Mouse (Mus musculus): ENCODE results near the gene Hmgcl.

Gene Hmgcl

DNA sequence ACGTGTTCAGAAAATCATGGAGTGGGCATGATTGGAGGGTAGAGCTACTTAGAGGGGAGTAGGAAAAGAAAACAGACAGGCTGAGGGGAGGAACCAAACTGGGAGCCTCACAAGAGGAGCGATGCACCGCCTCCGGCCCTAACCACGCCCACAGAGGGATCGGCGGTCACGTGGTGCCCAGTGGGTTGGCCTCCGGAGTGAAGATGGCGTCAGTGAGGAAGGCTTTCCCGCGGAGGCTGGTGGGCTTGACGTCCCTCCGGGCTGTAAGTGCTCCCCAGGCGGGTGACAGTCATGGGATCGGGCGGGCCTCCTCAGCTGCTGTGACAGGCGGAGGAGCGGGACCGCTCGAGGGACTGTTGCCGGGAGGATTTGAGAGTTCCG, at the start of gene Hmgcl:
Hmgcl (plus strand) TSS at position 171 of the 381 bp plus-strand sequence.
- peak; percentile 96 to 97 for DNase-seq

DNA sequence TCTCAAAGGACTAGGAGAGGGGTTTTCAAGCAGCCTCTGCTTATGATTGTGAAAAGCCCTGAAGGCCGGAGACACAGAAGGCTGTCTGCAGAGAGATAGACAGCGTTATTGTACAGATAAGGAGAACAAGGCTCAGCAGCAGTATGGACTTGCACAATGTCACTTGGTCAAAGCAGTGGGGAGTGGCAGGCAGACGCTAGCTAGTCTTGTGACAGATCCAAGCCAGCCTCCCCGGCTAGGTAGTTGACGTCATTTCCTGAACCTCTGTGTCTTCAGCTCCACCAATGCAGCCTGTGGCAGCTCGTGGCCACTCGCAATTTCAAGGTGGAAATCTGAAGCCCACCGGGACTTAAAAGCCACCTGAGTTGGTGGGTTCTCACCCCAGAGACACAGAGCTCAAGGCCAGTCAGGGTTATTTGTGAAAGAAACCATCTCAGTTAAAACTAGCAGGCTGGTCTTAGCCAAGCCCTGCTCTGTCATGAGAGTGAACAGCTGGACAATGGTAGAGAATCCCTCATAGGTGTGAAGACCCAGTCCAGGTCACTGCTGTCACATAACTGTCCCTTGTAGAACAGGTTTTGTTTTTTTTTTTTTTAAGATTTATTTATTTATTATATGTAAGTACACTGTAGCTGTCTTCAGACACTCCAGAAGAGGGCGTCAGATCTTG, 47.7 kb upstream of the Hmgcl start:
- peak; percentile 79 to 85 for DNase-seq

DNA sequence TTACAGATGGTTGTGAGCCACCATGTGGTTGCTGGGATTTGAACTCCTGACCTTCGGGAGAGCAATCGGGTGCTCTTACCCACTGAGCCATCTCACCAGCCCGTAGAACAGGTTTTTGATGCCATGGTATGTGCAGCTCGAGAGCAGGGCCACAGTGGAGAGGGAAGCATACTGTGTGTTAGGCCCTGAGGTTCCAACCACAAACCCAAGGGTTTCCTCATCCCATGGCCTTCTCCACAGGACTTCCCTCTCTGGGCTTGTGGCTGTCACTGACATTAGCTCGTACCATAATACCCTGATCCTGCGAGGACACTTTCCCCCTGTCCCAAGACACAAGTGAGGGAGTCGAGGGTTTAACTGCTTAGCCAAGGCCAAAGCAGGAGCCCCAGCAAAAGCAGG, 47.2 kb upstream of the Hmgcl start:
- DNase-seq, result peak in 1 of 2 experiments; percentile 24

DNA sequence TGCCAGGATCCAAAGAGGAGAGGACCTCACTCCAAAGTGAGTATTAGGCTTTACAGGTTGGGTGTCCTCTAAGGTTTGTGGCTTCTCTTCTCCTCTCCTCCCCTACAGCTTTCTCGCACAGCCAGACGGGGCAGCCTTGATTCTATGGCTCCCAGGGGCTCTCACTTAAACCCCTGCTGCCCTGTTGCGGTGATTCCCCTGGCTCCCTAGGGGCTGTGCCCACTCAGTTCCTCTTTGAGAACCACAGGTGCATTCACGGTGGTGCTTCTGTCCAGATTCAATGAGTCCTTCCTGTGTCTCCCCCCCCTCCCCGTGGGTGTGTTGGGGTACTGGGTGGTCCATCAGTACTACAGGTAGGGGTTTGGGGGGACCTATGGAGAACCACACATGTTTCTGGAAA, 46.2 kb upstream of the Hmgcl start:
- DNase-seq, result peak; percentile 93 to 95

DNA sequence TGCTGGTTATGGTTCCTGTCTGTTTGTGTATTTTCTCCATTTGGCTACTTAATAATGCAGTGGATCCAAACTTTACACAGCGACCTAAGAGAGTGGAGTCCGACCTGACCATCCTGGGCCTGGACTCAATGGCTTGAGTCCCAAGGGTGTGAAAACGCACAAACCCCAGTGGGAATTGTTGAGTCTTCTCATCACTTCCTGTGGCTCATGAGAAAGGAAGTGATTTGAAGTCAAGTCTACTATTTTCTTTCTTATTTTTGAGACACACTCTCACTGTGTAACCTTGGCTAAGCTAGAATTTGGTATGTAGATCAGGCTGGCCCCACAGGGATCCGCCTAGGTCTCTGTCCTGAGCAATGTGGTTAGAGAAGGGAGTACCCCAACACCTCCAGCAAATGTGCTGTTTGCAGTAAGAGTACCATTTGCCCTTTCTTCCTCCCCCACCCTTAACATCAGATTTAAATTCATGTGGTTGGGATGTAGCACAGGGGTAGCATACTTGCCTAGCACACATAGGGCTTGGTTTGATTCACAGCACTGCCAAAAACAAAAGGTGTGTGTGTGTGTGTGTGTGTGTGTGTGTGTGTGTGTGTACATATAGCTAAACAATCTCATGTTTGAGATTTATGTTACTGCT, 43.5 kb upstream of the Hmgcl start:
- DNase-seq, result peak in 1 of 2 experiments; percentile 56

DNA sequence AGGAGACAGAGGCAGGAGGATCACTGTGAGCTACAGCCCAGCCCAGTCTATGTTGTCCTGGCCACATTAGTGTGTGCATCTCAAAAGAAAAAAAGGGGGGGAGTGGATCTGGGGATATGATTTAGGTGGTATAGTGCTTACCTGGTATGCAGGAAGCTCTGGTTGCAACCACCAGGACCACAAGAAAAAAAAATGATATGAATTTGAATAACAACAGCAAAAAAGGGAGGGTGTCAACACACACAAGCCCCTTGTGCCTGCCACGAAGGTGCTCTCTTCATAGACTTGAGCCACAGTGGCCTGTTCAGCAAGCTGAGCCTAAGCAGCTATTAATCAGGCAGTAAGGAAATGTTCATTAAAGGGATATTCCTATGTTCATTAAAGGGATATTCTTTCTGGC, 41.4 kb upstream of the Hmgcl start:
- no peak for DNase-seq

DNA sequence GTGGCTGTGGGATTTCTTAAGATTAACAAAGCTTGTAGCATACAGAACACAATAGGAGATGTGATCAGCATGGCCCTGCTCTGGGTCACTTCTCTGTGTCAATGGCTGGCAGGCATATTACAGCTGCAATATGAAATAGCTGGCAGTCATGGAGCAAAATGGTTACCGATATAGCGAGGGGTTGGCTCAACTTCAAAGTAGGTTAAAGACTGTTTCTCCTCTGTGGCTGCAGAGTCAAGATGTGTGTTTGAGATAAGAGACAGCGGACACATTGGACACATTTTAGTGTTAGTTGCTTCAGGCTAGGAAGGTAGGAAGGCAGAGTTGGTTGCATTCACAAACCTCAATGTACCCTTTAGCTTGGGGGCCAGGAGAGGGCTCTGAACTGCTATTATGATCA, 39.6 kb upstream of the Hmgcl start:
- DNase-seq, result no peak

DNA sequence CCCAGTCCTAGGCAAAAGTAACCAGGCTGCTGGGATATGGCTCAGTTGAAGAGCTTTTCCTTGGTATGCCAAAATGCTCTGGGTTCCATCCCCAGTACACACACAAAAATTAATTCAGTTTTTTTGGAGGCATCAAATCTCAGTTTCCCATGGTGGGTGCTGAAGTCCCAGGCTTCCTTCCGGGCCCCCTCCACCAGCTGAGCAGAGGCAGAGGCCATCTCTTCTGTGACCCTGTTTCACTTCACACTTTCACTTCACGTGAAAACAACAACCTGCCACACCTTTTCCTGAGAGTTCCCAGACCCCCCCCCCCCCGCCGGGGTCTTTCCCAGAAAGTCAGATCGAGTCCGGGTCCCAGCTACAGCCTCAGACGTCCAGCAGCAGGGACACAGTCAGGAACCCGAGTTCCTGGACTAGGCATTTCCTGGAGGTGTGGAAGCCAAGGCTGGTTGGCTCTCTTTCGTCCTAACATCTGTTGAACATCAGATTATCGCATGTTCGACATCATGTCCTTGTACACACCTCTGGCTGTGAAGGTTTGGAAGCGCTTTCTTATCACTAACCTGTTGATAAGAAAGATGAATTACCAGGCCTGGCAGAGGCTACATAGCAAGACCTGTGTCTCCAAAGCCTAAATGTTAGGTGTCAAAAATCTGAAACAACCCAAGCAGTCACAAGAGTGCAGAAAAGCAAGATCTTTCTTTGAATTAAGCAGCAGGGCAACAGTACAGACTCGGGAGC, 36.8 kb upstream of the Hmgcl start:
- DNase-seq, result peak in 1 of 2 experiments; percentile 40

DNA sequence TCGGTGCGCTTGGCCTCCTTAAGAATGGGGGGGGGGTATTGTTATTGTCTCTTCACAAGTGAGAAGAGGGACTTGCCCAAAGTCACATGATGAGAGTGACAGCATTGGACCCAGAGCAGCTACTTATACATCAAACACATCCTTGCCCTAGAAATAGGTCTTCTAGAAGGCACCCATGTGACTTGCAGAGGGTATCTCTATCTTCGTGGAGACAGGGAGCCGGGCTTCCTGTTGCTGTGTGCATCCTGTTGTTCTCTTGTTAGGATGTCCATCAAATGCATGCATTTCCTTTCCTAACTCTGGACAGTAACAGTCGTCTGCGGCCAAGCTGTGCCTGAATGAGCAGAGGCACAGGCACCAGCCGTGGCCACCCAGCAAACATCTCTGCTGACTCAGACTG, 34.7 kb upstream of the Hmgcl start:
- DNase-seq, result peak; percentile 72 to 74

DNA sequence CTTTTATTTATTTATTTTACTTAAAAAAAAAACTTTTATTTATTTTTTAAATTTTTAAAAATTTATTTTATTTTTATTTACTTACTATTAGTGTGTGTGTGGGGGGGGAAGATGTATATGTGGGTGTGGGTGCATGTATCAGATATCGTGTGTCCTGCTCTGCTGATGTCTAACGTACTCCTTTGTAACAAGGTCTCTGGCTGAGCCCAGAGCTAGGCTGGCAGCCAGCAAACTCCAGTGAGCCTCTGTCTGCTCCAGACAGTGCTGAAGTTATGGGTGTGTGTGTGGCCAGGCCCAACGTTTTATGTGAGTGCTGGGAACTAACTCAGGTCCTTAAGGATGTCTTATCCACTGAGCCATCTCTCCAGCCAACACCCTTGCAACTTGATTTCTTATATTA, 34.1 kb upstream of the Hmgcl start:
- peak in 1 of 2 experiments; percentile 39 for DNase-seq

DNA sequence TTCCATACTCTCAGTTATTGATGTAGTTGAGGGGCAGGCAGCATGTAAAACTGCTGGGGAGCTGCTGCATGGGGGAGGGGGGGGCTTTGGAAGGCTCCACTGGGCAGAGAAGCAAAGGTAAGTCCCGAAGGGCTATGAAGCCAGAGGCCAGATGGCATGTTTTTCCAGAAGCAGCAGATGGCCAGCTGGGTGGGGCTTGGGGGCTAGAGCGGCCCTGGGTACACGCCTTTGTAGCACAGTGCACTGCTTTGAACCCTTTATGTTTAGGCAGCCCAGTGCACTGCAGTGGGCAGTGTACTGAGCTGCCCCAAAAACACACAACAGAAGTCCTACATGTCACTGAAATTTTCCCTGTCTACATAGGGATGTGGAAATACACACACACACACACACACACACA, 33.4 kb upstream of the Hmgcl start:
- DNase-seq, result peak in 1 of 2 experiments; percentile 32

DNA sequence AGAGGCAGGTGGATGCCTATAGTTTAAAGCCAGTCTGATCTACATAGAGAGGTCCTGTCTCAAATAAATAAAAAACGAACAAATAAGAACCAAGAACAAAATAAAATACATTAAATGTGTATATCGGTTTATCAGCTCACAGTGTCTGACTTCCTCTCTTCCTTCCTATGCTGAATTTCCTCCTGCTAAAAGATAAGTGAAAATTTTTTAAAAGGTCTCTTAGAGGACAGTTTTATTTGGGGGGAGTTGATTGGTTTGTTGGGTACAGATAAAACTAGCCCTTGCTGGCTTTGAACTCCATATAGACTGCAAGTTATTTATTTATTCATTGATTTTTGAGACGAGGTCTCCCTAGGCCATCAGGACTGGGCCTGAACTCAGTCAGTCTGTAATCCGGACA, 32.8 kb upstream of the Hmgcl start:
- DNase-seq, result no peak

DNA sequence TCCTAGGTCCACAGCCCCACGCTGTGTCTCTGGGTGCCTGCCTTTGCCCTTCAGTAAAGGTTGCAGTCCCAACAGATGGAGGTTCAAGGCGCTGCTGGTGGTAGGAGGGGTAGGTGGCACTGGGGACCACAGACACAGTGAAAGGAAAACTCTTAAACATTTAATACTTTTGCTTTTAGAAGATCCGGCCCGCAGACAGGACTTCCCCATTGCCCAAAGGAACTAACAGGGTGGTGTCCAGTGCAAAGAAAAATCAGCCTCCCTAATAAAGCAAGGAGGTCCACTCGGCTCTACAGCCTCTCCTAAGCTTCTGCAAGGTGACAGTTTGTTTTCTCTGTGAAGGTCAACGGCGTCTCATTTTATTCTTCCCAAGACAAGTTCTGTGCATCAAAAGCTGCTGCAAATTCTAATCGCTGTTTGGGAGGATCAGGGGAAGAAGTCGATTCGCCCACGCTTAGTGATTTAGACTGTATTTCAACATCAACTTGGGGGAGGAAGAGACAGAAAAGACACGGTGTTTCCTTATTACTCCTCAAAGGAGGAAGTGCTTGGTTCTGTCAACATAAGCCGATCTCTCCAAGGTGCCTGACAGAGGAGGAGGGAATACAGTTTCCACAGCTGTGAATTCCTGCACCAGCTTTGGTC, 27.5 kb upstream of the Hmgcl start:
- DNase-seq, result peak; percentile 39

DNA sequence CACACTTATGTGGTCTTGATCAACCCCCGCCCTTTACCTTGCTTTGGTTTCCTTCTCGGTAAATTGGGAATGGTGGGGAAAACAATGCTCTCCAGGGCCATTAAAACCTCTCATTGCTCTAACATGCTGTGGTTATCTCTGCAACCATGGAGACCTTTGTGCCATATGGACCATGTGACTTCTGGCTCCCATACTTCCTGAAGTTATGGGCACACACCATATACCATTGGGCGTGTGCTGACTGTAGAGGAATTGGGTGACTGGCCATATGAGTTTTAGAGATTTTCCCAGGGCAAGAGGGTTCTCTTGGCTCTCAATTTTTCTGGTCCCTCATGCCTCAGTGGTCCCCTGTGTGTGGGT, 27.0 kb upstream of the Hmgcl start:
- DNase-seq, result no peak

DNA sequence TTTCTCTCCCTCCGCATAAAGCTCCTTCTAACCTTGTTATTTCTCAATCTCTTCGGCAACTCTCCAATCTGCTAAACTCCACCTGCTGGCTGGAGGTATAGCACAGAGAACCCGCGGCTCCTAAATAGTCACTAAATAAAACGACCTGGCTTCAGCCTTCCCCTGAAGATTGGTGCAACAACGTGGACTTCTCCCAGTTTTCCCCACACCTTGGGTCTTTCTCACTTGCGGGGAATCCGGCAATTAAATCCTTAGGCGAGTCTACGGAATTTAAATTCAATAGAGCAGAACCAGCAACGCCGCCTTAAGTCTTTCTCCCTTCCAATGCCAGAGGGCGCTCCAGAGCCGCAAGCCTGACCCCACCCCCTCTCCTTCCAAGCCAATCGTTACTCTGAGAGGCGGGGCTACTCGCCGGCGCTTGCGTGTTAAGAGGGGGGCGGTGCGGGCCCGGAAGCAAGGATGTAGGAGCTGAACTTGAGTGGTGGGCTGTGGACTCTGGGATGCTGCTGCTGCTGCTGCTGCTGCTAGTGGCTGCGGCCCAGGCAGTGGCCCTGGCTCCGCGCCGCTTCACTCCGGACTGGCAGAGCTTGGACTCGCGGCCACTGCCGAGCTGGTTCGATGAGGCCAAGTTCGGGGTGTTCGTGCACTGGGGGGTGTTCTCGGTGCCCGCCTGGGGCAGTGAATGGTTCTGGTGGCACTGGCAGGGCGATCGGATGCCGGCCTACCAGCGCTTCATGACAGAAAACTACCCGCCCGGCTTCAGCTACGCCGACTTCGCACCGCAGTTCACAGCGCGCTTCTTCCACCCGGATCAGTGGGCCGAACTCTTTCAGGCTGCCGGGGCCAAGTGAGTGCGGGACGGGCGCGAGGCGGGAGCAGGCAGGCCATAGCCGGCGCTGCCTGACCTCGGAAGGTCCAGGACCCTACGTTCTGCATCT, 25.7 kb upstream of the Hmgcl start, which contains the start of gene Fuca1:
Fuca1 (plus strand) TSS at position 432 of the 938 bp plus-strand sequence.
- peak; percentile 98 to 99 for DNase-seq

DNA sequence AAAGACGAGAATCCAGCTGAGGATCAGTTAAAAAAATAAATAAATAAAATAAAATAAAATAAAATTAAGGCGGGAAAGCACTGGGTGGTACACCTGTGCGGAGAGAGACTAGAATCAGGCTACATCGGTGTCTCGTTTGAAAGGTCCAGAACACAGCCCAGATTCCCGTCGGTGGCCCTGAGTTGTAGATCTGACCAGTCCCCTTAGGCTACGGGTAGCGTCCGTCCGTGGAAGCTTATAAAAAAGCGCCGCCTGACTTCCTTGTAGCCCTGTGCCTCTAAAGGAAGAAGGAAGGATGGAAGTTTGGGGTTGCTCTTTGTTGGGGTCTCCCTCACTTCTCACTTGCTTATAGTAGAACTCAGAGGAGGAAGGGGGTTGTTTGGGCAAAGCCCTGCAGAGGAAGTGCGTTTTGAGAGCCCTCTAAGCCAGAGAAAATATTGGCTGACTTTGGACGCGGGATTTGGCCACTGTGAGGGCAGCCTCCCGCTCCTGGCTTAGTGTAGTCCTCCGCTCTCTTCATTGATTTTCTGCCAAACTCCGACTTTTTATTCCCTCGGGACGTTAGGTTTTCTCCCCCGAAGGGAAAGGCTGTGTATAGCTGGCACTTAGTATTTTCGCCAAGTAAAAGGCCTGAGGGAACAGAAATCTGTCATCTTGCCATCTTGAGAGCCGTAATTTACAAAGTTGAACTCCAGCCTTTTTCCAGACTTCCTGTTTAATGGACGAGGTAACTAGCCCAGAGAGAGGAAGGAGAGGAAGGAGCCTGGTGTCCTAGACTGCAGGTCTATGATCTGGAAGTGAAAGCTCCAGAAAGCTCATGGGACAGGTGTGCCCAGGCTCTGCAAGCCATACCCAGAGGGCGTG, 24.8 kb upstream of the Hmgcl start:
- peak; percentile 28 to 31 for DNase-seq

DNA sequence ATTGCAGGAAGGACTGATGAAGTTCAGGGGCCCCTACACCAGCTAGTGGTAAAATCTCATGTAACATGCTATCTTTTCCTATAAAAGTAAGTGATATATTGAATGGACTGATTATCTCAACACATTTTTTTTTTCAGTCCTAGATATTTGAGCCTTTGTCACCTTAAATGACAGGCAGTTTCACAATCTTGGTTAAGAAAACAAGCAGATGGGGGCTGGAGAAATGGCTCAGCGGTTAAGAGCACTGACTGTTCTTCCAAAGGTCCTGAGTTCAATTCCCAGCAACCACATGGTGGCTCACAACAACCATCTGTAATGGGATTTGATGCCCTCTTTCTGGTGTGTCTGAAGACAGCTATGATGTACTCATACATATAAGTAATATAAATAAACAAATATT, 24.1 kb upstream of the Hmgcl start:
- DNase-seq, result no peak

DNA sequence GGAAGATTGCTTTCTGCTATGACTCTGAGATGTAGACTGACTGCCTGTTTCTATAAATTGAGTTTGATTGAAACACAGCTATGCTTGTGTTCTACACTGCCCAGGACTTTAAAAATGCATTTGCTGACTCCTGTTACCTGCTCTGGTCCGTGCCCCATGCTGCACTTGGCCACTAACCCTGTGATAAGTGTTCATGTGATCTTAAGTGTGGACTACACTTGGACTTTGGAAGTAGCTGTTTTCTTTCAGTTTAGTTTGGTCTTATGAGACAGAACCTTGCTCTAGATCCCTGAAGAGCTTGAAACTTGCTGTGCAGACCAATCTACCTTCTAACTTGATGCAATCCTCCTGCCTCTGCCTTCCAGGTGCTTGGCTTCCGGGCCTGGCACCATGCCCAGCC, 21.8 kb upstream of the Hmgcl start:
- no peak for DNase-seq

DNA sequence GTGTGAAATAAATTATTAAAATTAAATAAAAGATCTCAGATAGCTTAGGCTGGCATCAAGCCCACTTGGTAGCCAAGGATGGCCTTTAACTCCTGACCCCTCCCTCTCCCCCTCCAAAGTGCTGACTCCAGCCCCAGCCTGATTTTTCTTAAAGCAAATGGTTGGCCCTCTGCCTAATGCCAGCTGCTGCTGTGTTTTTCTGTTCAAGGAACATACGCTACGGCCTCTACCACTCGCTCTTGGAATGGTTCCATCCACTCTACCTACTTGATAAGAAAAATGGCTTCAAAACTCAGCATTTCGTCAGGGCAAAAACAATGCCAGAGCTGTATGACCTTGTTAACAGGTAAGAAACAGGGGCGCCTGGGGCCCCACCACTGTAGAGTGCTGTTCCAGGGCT, 20.9 kb upstream of the Hmgcl start:
- DNase-seq, result no peak

DNA sequence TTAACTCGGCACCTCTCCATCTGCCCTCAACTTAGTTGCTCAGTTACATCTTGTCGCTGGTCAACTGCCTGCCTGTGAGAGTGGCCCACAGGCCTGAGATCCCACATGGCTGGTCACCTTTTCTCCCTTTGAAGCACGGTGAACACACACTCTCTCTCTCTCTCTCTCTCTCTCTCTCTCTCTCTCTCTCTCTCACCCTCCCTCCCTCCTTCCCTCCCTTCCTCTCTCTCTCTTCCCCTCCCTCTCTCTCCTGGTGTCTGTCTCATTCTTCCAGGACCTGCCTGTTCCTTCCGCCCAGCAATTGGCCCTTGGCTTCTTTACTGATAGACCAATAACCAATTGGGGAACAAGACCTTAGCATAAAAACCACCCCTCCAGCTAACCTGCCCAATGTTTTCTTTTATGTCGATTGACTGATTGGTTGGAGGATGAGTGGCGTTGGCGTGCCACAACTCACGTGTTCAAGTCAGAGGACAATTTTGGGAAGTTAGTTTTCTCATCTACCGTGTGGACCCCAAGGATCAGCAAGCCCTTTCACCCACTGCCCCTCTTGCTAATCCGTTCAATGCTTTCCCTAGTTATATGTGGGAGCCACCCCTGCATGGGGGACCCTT, 19.9 kb upstream of the Hmgcl start:
- no peak for DNase-seq

DNA sequence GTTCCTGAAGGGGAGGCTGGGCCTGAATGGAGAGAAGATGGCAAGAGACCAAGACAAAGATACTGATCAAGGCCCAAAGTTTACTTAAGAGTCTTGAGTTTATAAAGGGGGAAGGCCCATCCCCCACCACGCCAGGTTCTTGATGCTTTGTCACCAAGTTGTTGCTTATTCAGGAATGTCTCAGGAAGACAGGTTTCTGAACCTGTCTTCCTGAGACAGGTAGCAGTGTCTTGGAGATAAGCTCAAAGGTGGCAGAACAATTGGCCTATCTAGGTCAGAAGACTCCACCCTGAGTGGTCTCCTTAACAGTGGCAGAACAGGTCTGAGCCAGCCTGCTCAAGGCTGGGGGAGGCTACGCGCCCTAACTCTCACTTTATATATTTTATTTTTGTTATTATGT, 19.4 kb upstream of the Hmgcl start:
- DNase-seq, result no peak

Measured in B cell, adult 2 months (primary cell).